Mouse (Mus musculus): ENCODE measurements around the gene Fnip1.

Fnip1 gene

GRCm38 (mm10) chr11:54464557-54465244, 26.7 kb downstream of the Fnip1 start:
- DNase-seq: no peak

- no peak for DNase-seq
Measured at GRCm38 (mm10) chr11:54472231-54472630, 34.2 kb downstream of the Fnip1 start.

DNA sequence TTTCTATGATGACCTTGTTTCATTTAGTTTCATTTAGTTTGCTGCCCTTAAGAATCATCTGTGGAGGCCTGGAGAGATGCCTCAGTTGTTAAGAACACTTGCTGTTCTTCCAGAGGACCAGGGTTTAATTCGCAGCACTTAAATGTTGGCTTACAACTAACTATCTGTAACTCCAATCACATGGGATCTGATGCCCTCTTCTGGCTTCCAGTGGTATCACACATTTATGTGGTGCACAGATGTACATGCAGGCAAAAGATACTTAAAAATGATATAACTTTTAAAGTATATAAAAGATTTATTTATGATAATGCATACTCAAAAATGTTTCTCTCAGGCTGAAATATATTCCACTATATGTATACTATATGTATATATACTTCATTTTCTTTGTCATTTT, 40.4 kb downstream of the Fnip1 start:
- DNase-seq: peak; percentile 26

DNA sequence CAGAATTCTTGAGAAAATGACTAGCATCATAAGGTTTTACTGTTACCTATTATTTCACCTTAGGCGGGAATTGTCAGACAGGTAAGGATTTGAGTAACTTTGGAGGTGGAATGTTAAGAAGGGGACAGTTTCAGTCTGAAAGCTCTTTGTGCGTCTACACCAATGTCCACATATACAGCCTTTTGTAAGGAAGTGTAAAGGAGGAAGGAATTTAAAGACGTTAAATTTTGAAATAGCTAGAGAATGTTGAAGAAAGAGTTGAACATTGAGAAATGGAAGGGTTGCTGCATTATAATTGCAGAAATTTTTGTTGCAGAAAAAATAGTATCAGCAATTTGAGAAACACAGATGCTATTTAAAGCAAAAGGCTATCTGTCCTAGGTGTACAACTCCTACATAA, 48.0 kb downstream of the Fnip1 start:
- DNase-seq: no peak

DNA sequence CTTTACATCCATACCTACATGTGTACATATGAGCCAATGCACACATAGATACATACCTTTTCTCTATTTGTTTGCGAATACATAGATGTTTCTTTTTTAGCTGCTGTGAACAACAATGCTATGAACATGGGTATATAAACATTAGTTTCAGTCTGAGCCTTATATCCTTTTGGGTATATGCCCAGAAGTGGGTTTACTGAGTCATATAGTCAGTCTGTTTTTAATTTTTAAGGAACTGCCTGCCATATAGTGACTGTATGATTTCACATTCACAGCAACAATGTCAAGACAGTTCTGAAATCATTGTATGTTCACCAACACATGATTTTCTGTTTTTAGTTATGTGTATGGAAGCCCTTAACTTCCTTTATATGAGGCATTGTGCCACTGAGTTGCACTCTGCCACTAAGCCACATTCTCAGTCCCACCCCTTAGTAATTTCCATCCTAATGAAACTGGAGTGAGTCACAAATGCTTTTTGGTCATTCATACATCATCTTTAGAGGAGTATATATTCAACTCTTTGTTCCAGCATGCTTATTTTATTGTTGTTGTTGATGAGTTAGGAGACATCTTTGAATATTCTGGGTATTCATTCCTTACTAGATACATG, 54.1 kb downstream of the Fnip1 start:
- no peak for DNase-seq

DNA sequence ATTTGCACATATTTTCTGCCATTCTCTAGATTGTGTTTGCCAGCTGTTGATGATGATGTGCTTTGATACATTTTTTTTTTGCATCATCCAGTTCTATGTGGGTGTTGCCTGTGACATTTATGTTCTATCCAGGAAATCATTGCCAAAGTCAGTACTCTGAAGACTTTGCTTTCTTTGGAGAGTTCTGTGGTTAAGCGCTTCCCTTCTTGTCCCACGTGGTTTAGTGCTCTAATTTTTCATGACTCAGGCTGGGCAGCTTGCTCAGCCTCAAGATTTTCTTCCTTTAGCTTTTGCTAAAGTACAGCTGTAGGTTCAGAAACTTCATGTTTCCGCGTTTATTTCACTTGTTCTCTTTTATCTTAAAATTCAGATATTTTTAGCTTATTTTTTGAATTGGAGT, 54.6 kb downstream of the Fnip1 start:
- DNase-seq: no peak

GRCm38 (mm10) chr11:54499838-54500237, 61.8 kb downstream of the Fnip1 start:
- DNase-seq: no peak

DNA sequence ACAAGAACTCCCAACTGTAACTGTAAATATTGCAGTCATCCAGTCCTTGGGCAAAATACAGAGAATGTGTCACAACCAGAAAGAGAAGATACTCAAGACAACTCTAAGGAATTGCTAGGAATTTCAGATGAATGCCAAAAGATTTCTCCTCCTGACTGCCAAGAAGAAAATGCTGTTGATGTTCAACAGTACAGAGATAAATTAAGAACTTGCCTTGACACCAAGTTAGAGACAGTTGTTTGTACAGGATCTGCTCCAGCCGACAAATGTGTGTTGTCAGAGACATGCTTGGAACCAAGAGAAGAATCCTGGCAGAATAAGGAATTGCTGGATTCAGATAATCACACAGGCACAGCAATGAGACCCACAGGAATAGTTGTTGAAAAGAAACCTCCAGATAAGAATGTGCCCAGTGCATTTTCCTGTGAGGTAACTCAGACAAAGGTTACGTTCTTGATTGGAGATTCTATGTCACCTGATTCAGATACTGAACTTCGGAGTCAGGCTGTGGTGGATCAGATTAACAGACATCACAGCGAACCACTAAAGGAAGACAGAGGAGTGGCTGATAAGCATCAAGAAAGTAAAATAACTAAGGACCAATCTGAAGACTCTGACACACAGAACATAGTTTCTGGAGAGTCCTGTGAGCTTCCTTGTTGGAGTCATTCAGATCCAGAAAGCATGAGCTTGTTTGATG, 64.7 kb downstream of the Fnip1 start:
- DNase-seq: no peak

GRCm38 (mm10) chr11:54513584-54513983, 75.6 kb downstream of the Fnip1 start:
- DNase-seq: no peak

- DNase-seq: no peak
Measured at GRCm38 (mm10) chr11:54521927-54522528, 84.0 kb downstream of the Fnip1 start.

- peak; percentile 99 for DNase-seq
Measured at GRCm38 (mm10) chr11:54522529-54523430, 84.8 kb downstream of the Fnip1 start, which contains the start of gene Rapgef6. TSS of gene Rapgef6 (plus strand) at chr11:54522847.

DNA sequence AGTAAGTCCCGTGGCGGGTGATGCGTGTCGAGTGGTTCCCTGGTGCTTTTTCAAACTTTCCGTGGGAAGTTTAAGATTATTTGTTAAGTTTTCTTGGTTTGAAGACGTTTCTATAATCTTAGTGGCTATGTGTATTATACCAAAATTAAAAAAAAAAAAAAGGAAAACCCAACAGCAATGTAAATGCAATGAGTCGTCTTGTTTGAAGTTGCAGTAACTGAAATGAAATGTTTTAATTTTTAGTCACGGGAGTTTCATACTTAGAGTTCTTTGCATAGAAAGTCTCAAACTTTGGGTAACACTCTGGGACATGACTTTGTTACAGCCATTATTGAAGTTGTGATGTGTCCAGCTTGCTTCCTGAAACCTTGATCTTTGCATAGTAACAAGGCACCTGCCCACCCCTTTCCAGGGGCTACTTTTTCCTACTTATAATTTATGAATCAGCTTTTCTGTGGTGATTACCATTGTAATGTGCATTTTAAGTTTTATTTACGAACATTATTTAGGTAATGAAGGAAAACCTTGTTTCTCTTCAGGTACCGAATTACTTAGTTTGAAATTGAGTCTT, 85.5 kb downstream of the Fnip1 start:
- no peak for DNase-seq

DNA sequence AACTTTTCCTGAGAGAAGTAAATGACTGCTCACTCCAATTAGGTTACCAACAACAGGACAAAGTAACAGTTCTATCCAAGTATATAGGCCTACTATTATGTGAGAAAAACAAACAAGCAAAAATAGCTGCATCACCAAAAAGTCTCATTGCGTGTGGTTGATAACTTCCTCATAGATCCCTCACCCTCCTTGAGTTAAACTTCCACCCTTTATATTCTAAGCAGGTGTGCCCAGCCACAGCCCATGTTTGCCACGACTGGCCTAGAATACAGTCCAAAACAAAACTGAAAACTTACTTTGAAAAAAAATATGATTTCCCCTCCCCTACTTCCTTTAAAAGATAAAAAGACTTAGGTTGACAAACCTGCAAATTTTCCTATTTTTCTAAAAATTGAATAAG, 90.0 kb downstream of the Fnip1 start:
- DNase-seq: no peak

- no peak for DNase-seq
Measured at GRCm38 (mm10) chr11:54530391-54530790, 92.4 kb downstream of the Fnip1 start.

GRCm38 (mm10) chr11:54530916-54531315, 92.9 kb downstream of the Fnip1 start:
- DNase-seq: no peak

- no peak for DNase-seq
Measured at GRCm38 (mm10) chr11:54533834-54534233, 95.8 kb downstream of the Fnip1 start.

DNA sequence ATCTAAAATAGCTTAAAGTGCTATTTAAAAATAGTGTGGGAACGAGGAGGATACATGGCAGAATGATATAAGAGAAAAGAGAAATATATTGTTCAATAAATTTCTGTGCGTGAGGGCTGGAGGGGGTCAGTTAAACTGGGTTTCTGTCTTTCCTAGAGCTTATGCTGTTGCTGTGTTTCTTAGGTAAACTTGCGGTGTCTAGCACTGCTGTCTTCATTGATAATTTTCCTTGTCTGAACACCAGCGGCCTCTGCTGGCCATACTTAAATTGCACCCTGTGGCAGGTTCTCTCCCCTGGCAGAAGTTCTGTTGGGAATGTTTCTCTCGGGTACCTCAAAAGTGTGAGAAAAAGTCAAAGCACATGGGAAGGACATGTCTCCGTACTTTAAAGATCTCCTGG, 96.9 kb downstream of the Fnip1 start:
- peak; percentile 79 for DNase-seq

- DNase-seq: no peak
Measured at GRCm38 (mm10) chr11:54539031-54539430, 101.0 kb downstream of the Fnip1 start.

- DNase-seq: no peak
Measured at GRCm38 (mm10) chr11:54539486-54539885, 101.5 kb downstream of the Fnip1 start.

DNA sequence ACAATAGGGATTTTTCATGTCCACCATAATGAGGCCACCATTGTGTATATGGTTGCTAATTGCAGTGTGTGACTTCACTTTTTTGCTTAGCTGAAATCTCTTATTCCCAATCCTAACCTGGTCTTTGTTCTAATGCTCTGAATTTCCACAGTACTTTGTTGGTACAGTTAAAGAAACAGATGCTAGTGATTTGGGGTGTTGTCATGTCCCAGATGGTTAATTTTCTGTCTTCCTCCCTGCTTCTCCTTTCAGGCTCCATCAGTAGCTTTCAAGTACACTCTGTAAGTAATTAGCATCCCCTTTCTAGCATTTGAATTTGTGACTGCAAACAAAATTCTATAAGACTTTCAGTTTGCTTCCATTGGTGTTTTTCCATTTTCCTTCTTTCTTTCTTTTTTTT, 102.3 kb downstream of the Fnip1 start:
- no peak for DNase-seq

DNA sequence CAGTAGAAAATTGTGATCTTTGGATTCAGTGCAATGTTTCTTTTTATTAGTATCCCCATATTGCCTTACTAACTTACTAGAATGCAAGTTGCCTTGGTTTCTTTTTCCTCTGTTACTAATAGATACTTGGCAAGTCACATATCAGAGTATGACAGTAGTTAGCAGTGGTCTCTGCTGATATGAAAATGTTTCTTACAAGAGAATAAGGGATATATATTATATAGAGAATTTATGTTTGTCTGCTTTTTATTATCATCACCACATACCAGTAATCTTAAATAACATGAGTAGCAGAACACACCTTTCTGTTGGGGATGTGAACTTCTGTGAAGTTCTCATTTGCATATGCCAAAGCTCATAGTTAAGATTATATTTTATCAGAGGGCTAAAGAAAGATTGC, 104.4 kb downstream of the Fnip1 start:
- no peak for DNase-seq

- no peak for DNase-seq
Measured at GRCm38 (mm10) chr11:54554970-54555369, 117.0 kb downstream of the Fnip1 start.

Measured in liver (tissue).